Mouse (Mus musculus): ENCODE results near the gene Bivm.

Bivm gene

GRCm38 (mm10) chr1:44118239-44119054 lies at the start of gene Bivm, which contains the start of gene Kdelc1:
Gene Bivm, plus strand, starts transcription at chr1:44118957.
Gene Kdelc1, minus strand, starts transcription at chr1:44118808.
- DNase-seq: peak; percentile 90 to 94

DNA sequence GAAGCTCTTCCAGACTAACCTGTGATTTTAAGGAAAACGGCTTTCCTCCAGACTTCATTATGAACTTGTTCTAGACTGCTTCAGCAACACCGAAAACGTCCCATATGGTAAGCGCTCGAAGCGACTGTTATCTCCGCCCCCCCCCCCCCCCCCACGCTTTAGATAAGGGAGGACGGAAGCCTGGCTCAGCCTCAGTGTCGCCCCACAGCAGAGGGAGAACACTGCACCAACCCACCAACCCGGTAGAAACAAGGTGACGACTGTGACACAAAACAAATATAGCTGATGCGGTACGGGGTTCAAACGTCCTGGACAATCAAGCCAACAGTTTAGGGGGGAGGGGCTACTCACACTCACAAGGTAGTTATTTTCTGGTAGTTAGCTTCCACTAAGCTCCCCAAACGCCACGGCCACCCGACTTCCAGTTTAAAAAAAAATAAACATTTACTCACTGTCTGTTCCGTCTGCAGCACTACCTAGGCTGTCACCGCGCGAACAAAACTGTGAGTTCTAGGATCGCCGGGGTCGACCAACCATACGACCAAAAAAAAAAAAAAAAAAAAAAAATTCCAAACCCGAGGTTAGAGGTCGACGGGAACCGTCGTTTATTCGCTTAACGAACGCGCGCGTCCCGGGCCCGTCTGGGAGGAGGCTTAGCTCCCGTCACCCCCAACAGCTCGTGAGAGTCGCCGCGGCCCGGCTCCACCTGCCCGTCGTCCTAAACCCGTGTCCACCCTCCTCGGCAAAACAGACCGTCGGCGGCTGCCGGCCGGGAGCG lies 17.1 kb upstream of the Bivm start:
- DNase-seq: peak; percentile 26 to 43

- DNase-seq: peak; percentile 95 to 97
These were observed 16.5 kb upstream of the Bivm start, which contains the start of gene Tex30 for GRCm38 (mm10) chr1:44102259-44102717. Gene Tex30, minus strand, starts transcription at chr1:44102441.

GRCm38 (mm10) chr1:44102939-44103338 lies 15.8 kb upstream of the Bivm start:
- no peak for DNase-seq

- no peak for DNase-seq
These were observed 1.2 kb upstream of the Bivm start for GRCm38 (mm10) chr1:44117571-44117970.

DNA sequence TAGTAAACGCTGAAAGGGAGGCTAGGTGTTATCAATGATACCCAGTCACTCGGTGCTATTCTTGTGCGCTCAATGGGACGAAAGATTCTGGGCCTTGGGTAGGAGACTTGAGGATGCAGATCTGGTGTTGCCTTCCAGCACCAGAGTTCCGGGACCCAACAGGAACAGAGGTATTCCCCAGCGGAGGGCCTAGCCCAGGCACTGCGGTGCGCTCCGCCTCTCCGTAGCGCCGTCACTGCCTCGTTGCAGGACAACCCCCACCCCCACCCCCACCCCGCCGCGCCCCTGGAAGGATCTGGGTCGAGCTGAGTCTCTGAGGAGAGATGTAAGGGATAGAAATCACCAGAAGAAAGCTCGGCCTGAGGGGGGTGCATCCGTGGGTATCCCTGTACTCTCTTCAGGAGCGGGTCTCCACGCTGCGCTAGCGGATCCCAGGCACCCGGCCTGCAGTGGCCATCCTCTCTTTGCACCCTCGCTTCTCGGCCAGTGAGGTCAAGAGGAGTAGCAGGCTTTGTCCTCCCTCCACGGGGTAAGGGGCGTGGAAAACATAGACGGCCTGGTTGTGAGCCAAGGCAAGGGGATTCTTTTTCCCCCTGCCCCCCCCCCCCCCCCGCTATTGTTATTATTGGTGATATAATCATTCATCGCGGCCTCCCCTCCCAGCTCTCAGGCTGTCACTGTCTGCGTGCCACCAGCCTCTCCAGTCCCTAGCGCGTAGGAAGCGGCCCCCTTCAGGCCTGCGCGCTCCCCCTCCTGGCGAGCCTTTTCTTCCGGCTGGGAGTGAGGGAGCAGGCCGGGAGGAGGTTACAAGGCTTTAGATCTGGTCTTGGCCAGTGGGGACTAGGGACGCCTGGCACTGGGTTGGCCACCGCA lies 680 bp downstream of the Bivm start:
- DNase-seq: peak; percentile 89 to 92

DNA sequence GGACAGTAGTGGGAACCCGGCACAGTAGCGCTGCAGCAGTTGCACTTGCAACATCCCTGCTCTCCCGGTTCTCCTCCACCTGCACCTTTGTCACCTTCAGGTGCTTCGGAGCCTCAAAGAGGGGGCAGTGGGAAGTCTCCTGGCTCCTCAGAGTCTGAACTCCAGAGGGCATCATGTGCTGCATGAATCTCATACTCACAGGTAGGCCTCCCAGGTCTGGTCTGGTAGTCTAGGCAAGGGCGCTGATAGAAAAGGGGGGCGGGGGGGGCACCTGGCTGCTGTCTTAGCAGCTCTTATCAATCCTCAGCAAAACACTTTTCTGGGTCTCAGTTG lies 1.3 kb downstream of the Bivm start:
- no peak for DNase-seq

- no peak for DNase-seq
These were observed 3.5 kb downstream of the Bivm start for GRCm38 (mm10) chr1:44122256-44122655.

DNA sequence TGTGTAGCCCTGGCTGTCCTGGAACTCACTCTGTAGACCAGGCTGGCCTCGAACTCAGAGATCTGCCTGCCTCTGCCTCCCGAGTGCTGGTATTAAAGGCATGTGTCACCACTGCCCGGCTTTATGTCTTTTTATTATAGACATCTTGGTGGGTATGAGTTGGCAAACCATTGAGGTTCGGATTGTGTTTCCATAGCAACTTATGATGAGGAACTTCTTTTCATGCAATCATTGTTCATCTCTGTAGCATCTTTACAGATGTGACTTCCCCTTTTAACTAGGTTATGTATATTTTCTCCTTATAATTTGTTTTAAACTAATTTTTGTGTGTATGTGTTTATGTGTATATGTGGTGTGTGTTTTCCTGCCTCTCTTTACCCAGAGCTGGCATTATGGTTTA lies 6.8 kb downstream of the Bivm start:
- DNase-seq: no peak

- no peak for DNase-seq
These were observed 11.3 kb downstream of the Bivm start for GRCm38 (mm10) chr1:44129929-44130581.

DNA sequence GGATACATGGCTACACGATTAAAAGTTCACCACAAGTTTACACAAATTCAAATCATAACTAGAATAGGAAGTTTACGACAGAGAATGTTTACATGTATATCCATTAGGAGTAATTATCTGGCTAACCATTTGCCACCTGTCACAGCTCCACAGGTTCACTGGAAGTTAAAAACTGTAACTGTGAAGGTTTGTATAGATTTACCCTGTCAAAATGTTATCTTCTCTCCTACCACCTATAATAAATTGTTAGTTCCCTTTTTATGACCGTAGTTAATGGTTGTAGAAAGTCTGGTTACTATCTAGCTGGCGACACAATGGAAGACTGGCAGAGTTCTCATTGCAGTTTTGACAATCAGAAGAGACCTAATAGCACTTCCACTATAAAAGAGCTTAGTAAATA lies 21.5 kb downstream of the Bivm start:
- no peak for DNase-seq

- no peak for DNase-seq
These were observed 24.0 kb downstream of the Bivm start for GRCm38 (mm10) chr1:44142747-44143146.

DNA sequence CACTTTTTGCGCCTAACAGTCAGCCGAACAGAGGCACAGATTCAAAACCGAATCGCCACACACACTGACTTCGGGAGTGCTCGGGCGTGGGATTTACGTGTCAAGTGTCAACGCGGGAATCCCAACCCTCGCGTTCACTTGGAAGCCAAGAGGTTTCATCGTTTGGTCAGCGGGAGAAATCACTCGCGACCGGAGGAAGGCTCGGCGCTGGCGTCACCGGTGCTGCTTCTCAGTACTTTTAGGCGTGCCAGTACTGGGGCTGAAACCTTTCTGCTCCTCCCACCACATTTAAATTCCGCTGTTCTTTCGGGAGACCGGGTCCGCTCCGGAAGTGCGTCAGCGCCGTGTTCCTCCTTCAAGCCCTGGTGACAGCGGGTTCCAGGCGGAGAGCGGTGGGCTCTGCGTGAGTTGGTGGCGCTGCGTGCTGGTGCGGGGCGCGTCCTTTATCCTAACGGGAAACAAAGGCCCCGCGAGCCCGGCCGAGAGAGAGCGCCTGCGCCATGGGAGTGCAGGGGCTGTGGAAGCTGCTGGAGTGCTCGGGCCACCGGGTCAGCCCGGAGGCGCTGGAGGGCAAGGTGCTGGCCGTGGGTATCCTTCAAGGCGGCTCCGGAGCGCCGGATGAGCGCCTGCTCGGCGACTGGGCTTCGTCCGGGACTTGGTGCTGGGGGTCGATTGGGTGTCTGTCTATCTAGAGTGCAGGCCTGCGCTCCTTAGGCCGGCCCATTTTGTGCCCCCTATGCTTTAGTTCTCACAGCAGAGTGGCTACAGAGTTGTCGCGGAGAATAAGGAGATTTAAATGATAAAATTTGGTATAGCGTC lies 29.0 kb downstream of the Bivm start, which contains the start of gene Ercc5:
Gene Ercc5 (plus strand): TSS at position 182 of the 819 bp plus-strand sequence.
- DNase-seq: peak; percentile 87 to 90

DNA sequence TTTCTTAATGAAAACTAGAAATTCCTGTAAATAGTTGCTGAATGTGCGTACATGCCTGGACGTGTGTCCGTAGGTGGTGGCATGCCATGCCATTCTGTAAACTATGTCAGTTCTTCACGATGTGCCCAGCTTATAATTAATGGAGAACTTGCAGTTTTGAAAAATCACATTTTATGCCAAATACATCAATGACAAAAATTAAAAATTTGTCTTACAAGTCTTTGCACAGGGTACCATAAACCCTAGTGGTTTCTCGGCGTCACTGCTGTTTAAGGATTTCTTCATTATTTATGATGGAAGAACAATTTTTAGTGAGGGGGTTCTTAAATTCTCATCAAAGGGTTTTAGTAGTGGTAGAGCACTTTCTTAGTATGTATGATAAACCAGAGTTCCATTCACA lies 29.9 kb downstream of the Bivm start:
- DNase-seq: no peak

- no peak for DNase-seq
These were observed 36.5 kb downstream of the Bivm start for GRCm38 (mm10) chr1:44155287-44155686.

DNA sequence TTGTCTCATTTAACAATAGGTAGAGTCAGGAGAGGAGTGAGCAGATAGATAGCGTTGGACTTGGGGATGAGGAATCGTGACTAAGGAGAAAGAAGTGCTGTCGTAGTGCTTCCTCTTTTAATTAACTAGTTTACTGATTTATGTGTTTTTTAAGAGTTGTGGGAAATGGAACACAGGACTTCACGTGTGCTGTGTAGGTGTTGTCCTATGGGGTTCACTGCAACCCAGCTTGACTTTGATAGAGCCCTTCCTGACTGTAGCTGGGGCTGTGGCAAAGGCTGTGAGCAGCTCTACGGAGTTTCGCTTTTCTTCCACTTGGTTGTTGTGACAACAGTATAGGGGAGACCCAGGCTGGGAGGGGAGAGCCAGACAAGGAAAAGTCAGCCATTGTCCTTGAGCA lies 39.6 kb downstream of the Bivm start:
- DNase-seq: no peak

DNA sequence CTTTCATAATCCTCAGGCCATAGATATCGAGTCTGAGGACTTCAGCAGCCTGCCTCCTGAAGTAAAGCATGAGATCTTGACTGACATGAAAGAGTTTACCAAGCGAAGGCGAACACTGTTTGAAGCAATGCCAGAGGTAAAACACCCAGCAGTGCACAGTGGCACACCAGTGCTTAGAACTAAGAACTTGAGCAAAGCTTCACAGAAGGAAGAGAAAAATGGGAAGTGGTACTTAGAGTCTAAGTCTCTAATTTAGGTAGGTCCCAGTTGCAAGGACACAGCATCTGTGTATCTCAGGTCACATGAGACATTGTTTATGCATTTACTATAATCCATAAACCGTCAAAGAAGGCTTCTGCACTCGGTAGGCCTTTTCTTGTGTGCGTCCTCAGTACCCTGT lies 43.1 kb downstream of the Bivm start:
- DNase-seq: no peak

GRCm38 (mm10) chr1:44162389-44162788 lies 43.6 kb downstream of the Bivm start:
- DNase-seq: no peak

DNA sequence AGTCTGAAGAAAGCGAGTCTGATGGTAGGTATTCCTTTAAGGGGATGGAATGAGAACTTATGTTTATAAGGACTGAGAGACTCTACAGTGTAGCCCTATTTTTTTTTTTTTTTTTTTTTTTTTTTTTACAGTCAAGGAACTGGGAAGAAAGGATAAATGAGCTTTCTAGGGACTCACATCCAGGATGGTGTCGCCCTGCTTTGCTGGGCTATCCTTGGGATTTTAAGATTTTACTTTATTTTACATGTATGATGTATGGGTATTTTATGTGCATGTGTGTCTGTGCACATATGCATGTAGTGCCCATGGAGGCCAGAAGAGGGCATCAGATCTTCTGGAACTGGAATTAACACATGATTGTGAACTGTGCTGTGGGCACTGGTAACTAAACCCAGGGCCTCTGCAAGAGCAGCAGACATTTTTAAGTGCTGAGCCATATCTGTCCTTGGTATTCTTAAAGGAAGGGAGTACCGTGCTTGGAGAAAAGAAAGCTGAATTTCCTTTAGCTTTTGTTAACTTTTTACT lies 49.2 kb downstream of the Bivm start:
- DNase-seq: no peak

GRCm38 (mm10) chr1:44172656-44173055 lies 53.9 kb downstream of the Bivm start:
- no peak for DNase-seq

DNA sequence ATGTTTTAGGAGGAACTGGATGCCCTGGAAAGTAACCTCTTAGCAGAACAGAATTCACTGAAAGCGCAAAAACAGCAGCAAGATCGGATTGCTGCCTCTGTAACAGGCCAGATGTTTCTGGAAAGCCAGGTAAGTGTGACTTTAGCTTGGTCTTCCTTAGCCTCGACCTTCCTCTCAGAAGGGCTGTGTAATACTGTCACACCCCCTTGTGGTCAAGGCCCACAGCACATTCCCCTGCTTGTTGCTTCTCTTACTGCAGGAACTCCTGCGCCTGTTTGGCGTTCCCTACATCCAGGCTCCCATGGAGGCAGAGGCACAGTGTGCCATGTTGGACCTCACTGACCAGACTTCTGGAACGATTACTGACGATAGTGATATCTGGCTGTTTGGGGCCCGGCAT lies 55.1 kb downstream of the Bivm start:
- DNase-seq: no peak

Data from lung, postnatal 4 days (tissue).